Mouse (Mus musculus) adrenal gland, adult (tissue): ENCODE measurements around the gene 1700029J07Rik.

ENCODE experiments used
- DNase-seq, 2 experiments: peaks; one replicate each; pipeline ENCODE4 v3.0.0; 2022 to 2023; ENCODE audit warnings: low spot score in 1 of 2; ENCODE audit not compliant: inconsistent age in 2 of 2

The 1700029J07Rik gene

GRCm38 (mm10) chr8:45970894-45971293 is 4.2 kb downstream of the 1700029J07Rik start:
- DNase-seq = no peak

GRCm38 (mm10) chr8:45950622-45951021 is 24.4 kb downstream of the 1700029J07Rik start:
- DNase-seq = no peak

GRCm38 (mm10) chr8:45946283-45946682 is 28.8 kb downstream of the 1700029J07Rik start:
- DNase-seq = no peak

DNA sequence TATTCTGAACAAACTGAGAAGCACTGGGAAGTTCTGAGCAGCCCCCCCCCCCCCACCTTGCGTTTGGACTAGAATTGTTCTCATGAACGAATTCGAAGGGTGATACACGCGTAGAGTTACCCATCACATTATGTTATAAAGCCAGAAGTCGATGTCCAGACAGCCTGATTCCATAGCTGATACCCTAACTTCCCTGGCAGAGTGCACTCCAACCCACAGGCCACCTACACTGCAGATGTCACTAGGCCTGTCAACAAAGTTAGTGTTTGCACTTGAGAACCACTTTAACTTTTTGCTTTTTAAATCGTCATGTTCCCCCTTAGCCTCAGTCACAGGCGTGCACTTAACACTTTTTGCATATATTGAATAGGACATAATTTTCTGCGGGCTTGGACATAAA is 38.1 kb downstream of the 1700029J07Rik start:
- no peak for DNase-seq

- peak; percentile 92 to 98 for DNase-seq
Measured at GRCm38 (mm10) chr8:45934582-45935014, 40.5 kb downstream of the 1700029J07Rik start, which contains the start of gene Ccdc110. TSS of gene Ccdc110 (plus strand) at chr8:45934619.

DNA sequence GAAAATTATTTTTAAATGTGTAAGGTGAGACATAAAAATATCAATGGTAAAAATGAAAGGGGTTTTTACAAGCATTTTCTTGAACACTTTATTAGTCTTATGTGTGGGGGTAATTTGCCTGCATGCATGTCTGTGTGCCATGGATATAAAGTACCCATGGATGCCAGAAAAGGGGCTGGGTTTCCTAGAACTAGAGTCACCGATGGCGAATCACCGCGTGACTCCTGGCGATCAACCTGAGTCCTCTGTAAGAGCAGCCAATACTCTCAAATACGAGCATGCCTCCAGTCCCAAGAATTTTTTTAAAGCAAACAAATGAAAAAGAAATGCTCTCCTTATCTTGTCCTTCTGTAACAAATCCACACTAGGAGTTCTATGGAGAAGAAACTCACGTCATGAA is 52.9 kb downstream of the 1700029J07Rik start:
- DNase-seq = no peak

GRCm38 (mm10) chr8:45920392-45920791 is 54.7 kb downstream of the 1700029J07Rik start:
- DNase-seq = no peak

GRCm38 (mm10) chr8:45918891-45919290 is 56.2 kb downstream of the 1700029J07Rik start:
- no peak for DNase-seq

DNA sequence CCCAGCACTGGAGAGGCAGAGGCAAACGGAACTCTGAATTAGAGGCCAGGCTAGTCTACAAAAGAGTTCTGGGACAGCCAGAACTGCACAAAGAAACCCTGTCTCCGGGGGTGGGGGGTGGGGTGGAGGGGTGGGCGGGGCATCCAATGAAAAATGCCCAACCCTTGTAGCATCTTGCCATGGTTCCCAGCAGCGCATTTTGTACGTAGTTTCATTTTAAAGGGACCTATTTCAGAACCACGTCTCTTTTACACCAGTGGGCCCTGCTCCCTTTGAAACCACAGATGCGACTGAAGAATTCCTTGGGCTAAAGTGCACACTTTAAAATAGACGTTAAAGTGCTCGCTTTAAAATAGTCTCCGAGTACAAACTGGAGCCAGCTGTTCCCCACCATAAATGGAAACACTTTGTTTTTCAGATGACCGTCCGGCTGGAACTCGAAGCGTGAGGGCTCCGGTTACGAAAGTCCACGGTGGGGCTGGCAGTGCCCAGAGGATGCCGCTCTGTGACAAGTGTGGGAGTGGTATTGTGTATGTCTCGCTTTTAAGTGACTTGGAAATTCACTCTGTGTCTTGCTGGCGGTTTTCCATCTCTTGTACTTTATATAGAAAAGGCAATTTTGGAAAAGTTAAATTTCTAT is 57.9 kb downstream of the 1700029J07Rik start:
- no peak for DNase-seq

- no peak for DNase-seq
Measured at GRCm38 (mm10) chr8:45916496-45916895, 58.6 kb downstream of the 1700029J07Rik start.

- DNase-seq = no peak
Measured at GRCm38 (mm10) chr8:45913707-45914106, 61.3 kb downstream of the 1700029J07Rik start.

GRCm38 (mm10) chr8:45906251-45906619 is 68.8 kb downstream of the 1700029J07Rik start:
- no peak for DNase-seq

DNA sequence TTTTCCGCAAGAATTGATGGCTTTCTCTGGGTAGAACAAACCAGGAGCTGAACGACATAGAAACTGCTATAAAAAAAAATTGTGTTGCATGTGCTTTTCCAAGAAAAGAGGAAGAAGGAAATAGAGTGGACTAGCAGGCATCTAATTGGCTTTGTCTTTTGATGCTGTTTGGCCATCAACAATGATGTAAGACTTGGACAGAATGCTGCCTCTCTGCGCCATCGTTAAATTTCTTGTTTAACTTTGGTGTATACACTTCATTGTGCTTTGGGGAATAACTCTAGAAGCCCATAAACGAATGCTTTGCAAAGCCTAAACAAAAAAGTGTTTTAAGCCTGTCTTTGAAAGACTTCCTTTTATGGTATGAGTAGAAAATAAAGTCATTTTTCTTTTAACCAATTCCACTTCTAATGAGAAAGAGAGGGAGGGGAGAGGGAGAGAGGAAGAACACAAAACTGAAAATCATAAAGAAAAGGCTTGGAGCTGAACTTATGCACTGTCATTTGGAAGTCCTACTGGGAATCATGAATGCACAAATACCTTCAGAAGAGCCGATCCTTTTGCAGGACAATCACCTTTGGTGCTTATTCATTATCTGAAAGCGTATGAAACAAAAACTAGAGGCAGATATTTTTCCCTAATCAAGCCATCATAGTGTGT is 69.3 kb downstream of the 1700029J07Rik start:
- DNase-seq = no peak

DNA sequence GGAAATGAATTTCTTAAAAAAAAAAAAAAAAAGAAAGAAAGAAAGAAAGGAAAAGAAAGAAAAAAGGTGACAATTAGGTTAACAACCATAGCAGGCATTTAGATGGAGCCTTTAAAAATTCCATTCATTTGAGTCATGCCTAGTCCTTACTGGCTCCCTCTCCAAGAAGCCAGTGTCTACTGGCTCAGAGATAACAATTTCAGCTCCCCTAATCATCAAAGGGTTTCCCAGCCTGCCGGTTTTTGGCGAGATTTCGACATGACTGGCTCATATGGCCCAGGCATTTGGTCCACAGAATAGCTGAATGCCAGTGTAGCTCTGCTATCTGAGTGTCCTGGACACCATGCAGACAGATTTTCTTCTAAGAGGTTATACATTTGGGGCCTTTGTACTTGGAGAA is 71.4 kb downstream of the 1700029J07Rik start:
- peak; percentile 54 for DNase-seq
